Mouse (Mus musculus) left cerebral cortex, adult 2 months (tissue): ENCODE data around the gene Naxe. TPM values are rescaled to one million over a fixed set of nuclear protein-coding genes. Genes with fewer than 3 reads are reported as not detected.

Experiments
- DNase-seq, 2 experiments: peaks; one replicate each; pipeline ENCODE4 v3.0.0; 2021 to 2022; ENCODE audit warnings: low spot score in 2 of 2, mixed read lengths in 1 of 2; ENCODE audit errors: extremely low spot score in 1 of 2
- H3K27ac ChIP-seq: fragments of 200-600 bp; 2 replicates; pipeline ENCODE4 v1.8.1; 2022
- H3K4me3 ChIP-seq: fragments of 200-600 bp; 2 replicates; pipeline ENCODE4 v1.8.1; 2022
- CTCF ChIP-seq: fragments of 200-600 bp; IDR thresholded peaks from 2 replicates; pipeline ENCODE4 v1.8.1; 2022; ENCODE audit warnings: antibody characterized with exemption, mild to moderate bottlenecking, moderate library complexity
- intact Hi-C: fragments of 180-260 bp; cut with DNase I; formaldehyde crosslinking; loops from one replicate; pipeline ENCODE4 v1.15.1; 2025
- total RNA-seq, 2 experiments: library from RNA; stranded (reverse); gene quantifications; 2 replicates each; pipeline ENCODE4 v1.2.3; 2021

Gene Naxe
- total RNA-seq, 2 experiments from 2014 or later: 64.3 to 66.6 TPM

DNA sequence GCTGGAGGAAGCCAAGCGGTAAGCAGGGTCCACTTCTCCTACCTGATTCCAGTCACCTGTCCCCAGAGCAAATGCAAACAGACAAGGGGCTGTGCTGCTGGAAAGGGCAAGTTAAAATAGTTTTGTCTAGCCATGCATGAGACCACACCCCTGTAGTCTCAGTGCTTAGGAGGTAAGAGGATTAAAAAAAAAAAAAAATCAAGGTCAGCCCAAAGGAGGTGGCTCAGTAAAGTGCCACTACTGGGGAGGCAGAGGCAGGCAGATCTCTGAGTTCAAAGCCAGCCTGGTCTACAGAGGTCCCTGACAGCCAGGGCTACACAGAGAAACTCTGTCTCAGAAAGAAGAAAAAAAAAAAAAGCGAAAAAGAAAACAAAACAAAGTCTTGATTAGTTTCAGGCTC, 25.7 kb upstream of the Naxe start:
- DNase-seq: no peak
- intact Hi-C loops: no loop called here
- H3K27ac ChIP-seq: no peak overlapping the region
- H3K4me3 ChIP-seq: no peak overlapping the region
- TF ChIP-seq CTCF: no peak

DNA sequence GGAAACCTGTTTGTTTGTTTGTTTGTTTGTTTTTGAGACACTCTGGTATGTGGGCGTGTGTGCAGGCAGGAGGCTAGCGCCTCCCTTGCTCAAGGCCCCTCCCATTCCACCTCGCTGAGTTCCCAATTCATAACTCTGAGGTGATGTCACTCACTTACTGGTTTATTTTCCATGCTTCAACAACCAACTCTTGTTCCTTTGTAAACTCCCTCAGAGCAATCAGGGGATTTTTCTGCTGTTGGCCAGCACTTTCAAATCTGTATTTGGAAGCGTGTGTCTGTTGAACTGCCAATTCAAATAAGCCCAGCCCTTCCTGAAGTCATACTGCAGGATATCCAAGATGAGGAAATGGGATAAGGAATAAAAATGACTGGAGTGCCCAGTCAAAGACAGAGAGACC, 24.4 kb upstream of the Naxe start:
- no peak overlapping the region for H3K4me3 ChIP-seq
- no peak for DNase-seq
- intact Hi-C loops: no loop called here
- no peak for TF ChIP-seq CTCF
- H3K27ac ChIP-seq: no peak overlapping the region

DNA sequence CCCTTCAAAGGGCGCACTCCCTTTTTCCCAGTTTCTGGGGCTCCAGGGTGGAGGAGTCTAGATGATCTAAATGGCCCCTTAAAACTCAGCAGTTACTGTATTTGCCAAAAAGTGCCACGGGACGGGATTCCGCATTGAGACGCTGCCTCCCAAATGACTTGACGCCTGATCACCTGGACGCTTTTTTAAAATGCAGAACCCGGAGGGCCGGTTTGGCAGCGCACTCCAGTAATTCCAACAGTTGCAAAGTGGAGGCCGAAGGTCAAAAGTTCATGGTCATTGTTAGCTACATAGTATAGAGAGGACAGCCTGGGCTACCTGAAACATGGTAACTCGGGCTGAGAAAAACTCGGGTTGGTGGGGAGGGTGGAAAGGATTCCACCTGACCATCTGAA, 23.9 kb upstream of the Naxe start:
- peak overlapping the region; percentile 35 for H3K4me3 ChIP-seq
- no peak for DNase-seq
- intact Hi-C loops: no loop called here
- no peak for TF ChIP-seq CTCF
- H3K27ac ChIP-seq: no peak overlapping the region

DNA sequence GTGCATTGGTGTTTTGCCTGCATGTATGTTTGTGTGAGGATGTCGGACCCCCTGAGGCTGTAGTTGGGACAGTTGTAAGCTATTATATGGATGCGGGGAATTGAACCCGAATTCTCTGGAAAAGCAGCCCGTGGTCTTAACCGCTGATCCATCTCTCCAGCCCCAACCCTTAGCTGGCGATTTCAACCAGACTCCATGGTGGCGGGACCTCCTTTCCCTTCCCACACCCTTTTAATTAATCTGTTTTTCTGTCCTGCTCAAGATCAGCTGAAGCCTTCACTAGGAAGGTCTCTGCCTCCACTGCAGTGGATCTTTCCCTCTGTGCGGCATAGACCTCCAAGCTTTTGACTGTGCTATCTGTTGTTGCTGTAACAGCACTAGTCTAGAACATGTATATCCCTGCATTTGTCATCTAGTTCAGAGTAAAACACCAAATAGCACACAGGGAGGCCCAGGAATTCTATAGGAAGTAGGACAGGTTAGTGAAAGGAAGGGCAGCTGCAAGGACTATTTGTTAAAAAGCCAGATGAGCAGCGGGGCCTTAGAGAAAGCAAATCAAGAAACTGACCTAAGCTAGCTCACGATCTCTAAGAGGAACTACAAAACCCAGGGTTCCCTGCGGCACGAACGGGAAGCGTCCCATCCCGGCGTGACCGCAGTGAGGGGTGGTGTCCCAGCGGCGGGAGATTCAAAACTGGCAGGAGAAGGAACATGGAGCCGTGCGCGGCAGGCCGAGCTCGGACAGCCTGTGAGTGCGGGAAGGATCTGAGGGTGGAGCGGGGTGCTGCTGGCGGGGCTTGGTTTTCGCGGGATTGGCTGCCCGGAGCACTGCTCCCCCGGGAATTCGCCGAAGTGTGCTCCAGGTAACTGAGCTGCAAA, 23.3 kb upstream of the Naxe start, which contains the start of gene Iqgap3:
Gene Iqgap3 (plus strand): TSS at position 627 of the 879 bp plus-strand sequence.
- peak within 1 kb of the TSS; percentile 35 for H3K4me3 ChIP-seq
- TF ChIP-seq CTCF: peak; percentile 19; the same call in 1 of the 2 replicates
- intact Hi-C loops: no loop called here
- peak within 1 kb of the TSS; percentile 52 for H3K27ac ChIP-seq
- peak; percentile 85 for DNase-seq

DNA sequence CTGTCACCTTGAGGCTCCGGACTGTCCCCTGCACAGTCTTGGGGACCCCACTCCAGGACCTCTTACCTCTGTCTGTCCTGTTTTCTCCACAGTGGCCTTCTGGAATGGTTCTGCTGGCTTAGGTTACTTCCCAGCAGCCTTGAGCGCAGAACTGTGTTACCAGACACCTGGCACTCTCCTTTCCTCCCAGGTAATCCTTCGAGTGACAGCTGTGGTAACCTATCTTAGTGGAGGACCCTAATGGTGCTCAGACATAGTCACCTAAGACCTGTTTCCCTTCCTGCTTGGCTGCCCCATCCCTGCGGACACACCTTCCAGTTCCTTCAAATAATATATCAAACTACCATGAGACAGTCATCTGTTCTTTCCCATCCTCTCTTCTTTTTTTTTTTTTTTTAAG, 19.9 kb upstream of the Naxe start, which contains the start of gene Ttc24:
Gene Ttc24 (minus strand): TSS at position 101 of the 400 bp plus-strand sequence.
- H3K27ac ChIP-seq: no peak within 1 kb of the TSS
- H3K4me3 ChIP-seq: no peak within 1 kb of the TSS
- no peak for DNase-seq
- no peak for TF ChIP-seq CTCF
- intact Hi-C loops: no loop called here

DNA sequence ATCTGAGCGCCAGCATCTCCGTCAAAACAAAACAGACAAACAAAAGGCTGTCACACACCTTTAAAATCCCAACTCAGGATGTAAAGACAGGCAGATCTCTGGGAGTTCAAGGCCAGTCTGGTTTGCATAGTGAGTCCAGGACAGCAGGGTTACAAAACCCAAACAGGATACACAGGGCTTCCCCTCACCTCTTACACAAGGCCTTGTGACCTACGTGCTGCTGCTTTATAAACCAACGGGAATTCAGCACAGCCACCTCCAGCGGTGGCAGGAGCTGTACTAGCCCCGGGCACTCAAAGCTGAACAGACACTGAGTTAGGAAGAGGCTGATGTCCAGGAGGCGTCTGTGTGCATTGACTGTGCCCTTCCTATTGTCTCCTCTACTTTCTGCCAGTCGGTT, 19.1 kb upstream of the Naxe start:
- Histone ChIP-seq H3K27ac (no peak overlapping the region), H3K4me3 (no peak overlapping the region)
- TF ChIP-seq CTCF: no peak
- DNase-seq: no peak
- intact Hi-C loops: no loop called here

DNA sequence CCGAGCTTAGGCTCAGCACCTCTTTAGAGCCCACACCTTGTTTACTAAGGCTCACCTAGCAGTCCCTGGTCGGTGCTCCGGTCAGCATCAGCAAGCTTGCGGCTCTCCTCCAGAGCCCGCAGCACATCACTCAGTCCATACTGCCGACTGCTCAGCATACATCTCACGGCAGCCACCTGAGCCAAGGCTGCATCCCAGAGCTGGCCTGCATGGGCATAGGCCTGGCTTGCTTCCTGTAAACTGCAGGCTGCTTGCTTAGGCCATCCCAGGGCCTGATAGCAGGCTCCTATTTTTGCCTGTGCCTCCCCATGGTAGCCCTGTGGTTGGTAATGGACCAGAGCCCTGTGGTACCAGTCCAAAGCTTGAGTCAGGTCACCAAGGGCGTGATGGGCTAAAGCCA, 16.5 kb upstream of the Naxe start:
- TF ChIP-seq CTCF: no peak
- H3K27ac ChIP-seq: no peak overlapping the region
- H3K4me3 ChIP-seq: no peak overlapping the region
- intact Hi-C loops: no loop called here
- no peak for DNase-seq

DNA sequence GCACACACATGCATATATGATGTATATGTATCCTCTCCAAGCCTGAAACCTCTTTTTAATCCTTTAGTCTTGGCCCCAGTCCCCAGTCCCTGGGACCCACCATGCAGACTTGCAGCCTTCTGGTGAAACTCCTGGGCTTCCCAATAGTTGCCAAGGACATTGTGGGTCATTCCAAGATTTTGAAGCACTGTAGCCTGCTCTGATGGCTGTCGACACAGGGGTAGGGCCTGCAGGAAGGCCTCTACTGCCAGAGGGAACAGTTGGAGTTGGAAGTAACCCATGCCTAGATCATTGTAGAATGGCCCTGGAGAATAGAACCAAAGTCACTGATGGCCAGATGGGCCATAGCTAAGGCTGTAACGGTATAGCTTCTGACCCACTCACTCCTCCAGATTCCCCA, 16.1 kb upstream of the Naxe start:
- H3K27ac ChIP-seq: no peak overlapping the region
- intact Hi-C loops: no loop called here
- TF ChIP-seq CTCF: no peak
- no peak overlapping the region for H3K4me3 ChIP-seq
- no peak for DNase-seq

DNA sequence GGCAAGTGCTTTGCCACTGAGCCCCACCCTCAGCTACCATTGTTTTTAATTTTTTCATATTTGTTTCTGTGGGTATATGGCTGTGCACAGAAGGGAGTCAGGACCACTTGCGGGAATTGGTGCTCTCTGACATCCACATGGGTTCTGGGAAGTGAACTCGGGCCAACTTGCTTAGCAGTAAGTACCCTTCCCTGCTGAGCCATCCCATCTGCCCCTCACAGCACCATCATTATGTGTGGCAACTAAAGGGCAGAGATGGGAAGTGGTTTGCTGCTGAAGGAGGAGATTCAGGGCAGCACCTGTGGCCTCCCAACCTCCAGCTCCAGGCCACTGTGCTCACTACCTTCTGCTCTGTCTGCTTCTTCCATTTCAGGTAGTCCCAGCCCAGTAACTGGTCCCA, 15.3 kb upstream of the Naxe start:
- no peak for DNase-seq
- H3K4me3 ChIP-seq: no peak overlapping the region
- no peak overlapping the region for H3K27ac ChIP-seq
- TF ChIP-seq CTCF: no peak
- intact Hi-C loops: no loop called here

DNA sequence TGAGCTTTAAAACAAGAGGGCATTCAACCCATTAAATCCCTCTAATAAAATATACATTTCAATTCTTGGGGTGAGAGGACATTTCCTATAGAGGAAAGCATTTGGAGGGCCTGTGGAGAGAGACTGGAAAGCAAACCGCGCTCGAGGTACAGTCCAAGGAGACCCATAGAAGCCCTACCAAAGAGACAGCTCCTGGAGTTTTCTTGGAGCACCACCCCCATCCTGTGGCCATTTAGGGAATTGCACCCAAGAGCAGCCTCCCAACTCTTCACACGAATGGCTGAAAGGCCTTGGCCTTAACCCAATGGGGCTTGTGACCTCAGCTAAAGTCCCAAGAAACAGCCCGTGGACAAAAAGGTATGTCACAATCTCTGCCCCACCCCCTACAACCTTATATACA, 13.5 kb upstream of the Naxe start:
- TF ChIP-seq CTCF: peak; percentile 95
- H3K4me3 ChIP-seq: no peak overlapping the region
- intact Hi-C loops: loop anchor here (1.0 to 2.0 kb wide), 3 partner anchors 61 to 136 kb away; no protein-coding TSS in a partner anchor
- peak; percentile 79 to 93 for DNase-seq
- H3K27ac ChIP-seq: no peak overlapping the region

DNA sequence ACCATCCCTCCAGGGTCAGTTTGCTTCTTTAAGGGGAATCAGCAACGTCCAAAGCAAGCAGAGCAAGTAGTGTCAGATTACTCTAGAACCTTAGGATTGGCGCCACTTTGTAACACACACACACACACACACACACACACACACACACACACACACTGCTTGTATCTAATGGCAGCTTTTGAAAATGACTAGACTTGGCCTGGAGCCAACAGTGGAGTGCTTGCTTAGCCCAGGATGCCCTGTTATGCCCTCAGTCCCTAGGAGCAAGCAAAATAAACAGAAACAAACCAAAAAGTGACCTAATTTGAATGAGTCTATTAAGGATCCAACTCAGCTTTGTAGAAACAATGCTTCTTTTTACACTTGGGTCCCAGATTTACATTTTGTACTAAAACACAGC, 10.1 kb upstream of the Naxe start:
- TF ChIP-seq CTCF: no peak
- no peak overlapping the region for H3K27ac ChIP-seq
- intact Hi-C loops: no loop called here
- DNase-seq: no peak
- H3K4me3 ChIP-seq: no peak overlapping the region

DNA sequence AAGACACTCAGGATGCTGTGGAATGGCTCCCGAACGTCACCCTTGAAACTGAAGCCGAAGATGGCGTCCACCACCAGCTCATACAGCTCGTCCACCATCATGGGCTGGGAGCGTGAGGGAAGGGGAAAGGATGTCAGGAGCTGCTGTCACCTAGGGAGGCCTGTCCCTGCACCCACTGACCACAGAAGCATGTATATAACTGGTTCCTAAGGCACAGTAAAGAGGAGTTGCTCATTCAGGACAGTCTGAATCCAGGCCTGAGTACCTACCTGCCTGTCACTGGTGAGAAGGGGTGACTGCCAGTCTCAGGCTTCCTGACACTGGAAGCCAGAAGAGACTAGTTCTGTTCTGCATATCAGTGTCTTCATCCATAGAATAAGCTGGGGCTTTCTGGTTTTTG, 1.3 kb downstream of the Naxe start:
- intact Hi-C loops: no loop called here
- H3K4me3 ChIP-seq: peak overlapping the region; percentile 96

DNA sequence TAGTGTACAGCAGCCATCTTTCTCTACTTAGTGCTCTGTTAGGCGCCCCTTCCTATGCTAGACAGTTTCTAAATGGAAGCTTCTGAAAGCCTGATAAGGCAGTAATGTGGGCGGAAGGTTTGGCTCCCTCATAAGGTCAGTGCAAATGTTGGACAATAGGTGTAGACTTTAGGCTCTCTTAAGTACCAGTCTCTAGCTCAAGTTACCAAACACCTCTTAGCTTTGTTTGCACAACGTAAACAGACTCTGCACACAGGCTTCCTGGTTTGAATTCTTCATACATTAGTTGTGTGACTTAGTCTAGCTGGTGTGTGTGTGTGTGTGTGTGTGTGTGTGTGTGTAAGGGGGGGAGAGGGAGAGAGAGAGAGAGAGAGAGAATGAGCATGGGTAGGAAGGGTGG, 8.8 kb downstream of the Naxe start:
- Histone ChIP-seq H3K4me3 (no peak overlapping the region), H3K27ac (no peak overlapping the region)
- intact Hi-C loops: no loop called here
- DNase-seq: no peak
- TF ChIP-seq CTCF: no peak

More for the DNA sequence above, 1.3 kb downstream of the Naxe start:
- DNase-seq: no peak
- no peak overlapping the region for H3K27ac ChIP-seq
- no peak for TF ChIP-seq CTCF
